Mouse (Mus musculus): Measurements from ENCODE around the gene Slc15a1. TPM values are rescaled to one million over a fixed set of nuclear protein-coding genes. Genes with fewer than 3 reads are reported as not detected.

Slc15a1 gene
- polyA plus RNA-seq (2012; fragmentation: generic; extraction: Trizol) = not detected
- long read RNA-seq, experiment 1 = 0 reads
- long read RNA-seq, experiment 2 = 0 reads

DNA sequence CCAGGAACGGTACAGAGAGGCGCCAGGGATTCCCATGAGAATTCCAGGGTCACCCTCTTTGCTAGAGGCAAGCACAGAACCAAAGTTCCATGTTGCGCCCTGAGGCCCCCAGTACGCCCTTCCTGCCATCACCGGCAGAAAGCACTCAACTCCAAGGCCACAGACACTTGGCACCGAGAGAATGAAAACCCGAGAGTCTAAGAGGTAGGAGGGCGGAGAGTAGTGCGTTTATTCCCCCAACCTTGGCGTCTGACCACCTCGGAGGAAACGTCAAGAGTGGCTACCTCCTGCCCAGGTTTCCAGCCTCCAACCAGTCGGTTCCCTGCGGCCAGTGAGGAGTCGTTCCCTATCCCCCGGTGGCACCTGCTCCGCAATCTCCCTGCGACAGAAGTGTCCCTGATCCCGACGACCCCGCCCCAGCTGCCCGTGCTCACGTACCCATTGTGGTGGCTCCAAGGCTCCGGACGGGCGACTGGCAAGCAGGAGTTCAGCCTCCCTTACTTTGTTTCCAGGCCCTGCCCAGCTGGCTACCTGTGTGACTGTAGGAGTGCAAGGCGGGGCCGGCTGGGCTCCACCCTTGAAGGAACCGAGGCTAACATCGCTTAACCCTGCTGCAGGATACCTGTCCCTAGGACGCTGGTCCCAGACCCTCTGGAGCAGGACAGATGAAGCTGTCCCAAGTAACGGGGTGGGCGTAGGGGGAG is at the start of gene Slc15a1:
TSS of gene Slc15a1 (minus strand) at position 472 of the 704 bp plus-strand sequence.
- Histone ChIP-seq H3K79me3 (ENCODE audit: low read depth) (no peaks in the 10 kb centered on the region), H3K4me3 (ENCODE audit: insufficient read depth, poor library complexity, severe bottlenecking) (no peak within 1 kb of the TSS), H3K27me3 (ENCODE audit: control insufficient read depth, insufficient read depth, insufficient read length) (peaks cover 59% of the 10 kb centered on the region), H3ac (ENCODE audit: control insufficient read depth, insufficient read length, low read depth) (no peak within 1 kb of the TSS), H3K36me3 (ENCODE audit: control insufficient read depth, insufficient read depth) (no peaks in the 10 kb centered on the region), H3K79me2 (ENCODE audit: control insufficient read depth, insufficient read depth) (no peaks in the 10 kb centered on the region)
- TF ChIP-seq FOSL1 (IDR thresholded peaks at IDR 0.05; ENCODE audit: insufficient read depth, low read length, poor library complexity, severe bottlenecking) (no peak), MYOG (IDR thresholded peaks at IDR 0.05; ENCODE audit: control insufficient read depth, extremely low read depth, insufficient read length) (no peak), MYOD1 (IDR thresholded peaks at IDR 0.05; ENCODE audit: control insufficient read depth, insufficient read length, low read depth) (no peak), CTCF (IDR thresholded peaks at IDR 0.05; ENCODE audit: control insufficient read depth, insufficient read depth, insufficient read length) (no peak), USF1 (IDR thresholded peaks at IDR 0.05; ENCODE audit: low read depth) (no peak), CEBPB (IDR thresholded peaks at IDR 0.05; ENCODE audit: low read depth) (no peak), MAX (IDR thresholded peaks at IDR 0.05) (no peak)

DNA sequence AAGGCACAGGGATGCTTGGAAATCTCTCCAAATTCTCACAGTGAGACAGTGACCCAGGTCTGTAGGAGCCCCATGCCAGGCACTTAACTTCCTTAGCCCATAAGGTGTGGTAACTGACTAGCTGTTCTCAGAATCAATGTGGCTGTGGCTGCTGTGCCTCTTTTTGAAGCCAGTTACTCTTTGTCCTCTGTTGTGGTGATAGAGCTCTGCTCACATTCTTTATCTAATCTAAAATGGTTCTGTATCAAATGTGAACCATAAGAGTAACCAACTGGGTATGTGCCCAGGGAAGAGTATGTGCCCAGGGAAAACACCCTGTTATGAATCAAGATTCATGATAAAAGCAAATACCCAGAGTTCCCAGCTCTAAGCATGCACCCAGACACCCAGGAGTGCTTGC is 48.7 kb upstream of the Slc15a1 start:
- Histone ChIP-seq H3K27me3 (ENCODE audit: control insufficient read depth, insufficient read depth, insufficient read length) (no peaks in the 10 kb centered on the region), H3K4me3 (ENCODE audit: insufficient read depth, poor library complexity, severe bottlenecking) (no peak overlapping the region), H3K79me2 (ENCODE audit: control insufficient read depth, insufficient read depth) (no peaks in the 10 kb centered on the region), H3ac (ENCODE audit: control insufficient read depth, insufficient read length, low read depth) (no peak overlapping the region), H3K79me3 (ENCODE audit: low read depth) (no peaks in the 10 kb centered on the region), H3K36me3 (ENCODE audit: control insufficient read depth, insufficient read depth) (no peaks in the 10 kb centered on the region)
- TF ChIP-seq CEBPB (IDR thresholded peaks at IDR 0.05; ENCODE audit: low read depth) = no peak
- no peak for TF ChIP-seq MYOG (IDR thresholded peaks at IDR 0.05; ENCODE audit: control insufficient read depth, extremely low read depth, insufficient read length)
- TF ChIP-seq USF1 (IDR thresholded peaks at IDR 0.05; ENCODE audit: low read depth) = no peak
- no peak for TF ChIP-seq MYOD1 (IDR thresholded peaks at IDR 0.05; ENCODE audit: control insufficient read depth, insufficient read length, low read depth)
- TF ChIP-seq FOSL1 (IDR thresholded peaks at IDR 0.05; ENCODE audit: insufficient read depth, low read length, poor library complexity, severe bottlenecking) = no peak
- no peak for TF ChIP-seq MAX (IDR thresholded peaks at IDR 0.05)
- no peak for TF ChIP-seq CTCF (IDR thresholded peaks at IDR 0.05; ENCODE audit: control insufficient read depth, insufficient read depth, insufficient read length)

DNA sequence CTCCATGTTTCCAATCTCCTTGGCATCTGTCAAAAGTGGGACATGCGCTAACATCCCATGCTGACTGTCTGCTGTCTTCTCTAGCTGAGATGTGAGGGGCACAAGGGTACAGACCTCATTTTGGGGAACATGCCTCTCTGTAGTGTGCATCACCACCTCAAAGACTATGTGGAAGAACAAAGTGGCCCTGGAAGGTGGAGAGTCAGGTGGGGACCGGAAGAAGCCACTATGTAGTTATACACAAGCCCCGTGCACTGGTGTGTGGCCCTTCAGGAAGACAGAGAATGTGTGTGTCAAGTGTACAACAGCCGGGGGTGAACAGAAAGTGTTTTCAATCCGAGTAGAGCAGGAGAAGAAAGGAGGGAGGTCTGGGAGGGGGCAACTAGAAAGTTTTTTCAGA is 47.5 kb upstream of the Slc15a1 start:
- TF ChIP-seq MAX (IDR thresholded peaks at IDR 0.05) (no peak), MYOG (IDR thresholded peaks at IDR 0.05; ENCODE audit: control insufficient read depth, extremely low read depth, insufficient read length) (no peak), CEBPB (IDR thresholded peaks at IDR 0.05; ENCODE audit: low read depth) (no peak), FOSL1 (IDR thresholded peaks at IDR 0.05; ENCODE audit: insufficient read depth, low read length, poor library complexity, severe bottlenecking) (no peak), CTCF (IDR thresholded peaks at IDR 0.05; ENCODE audit: control insufficient read depth, insufficient read depth, insufficient read length) (no peak), MYOD1 (IDR thresholded peaks at IDR 0.05; ENCODE audit: control insufficient read depth, insufficient read length, low read depth) (no peak), USF1 (IDR thresholded peaks at IDR 0.05; ENCODE audit: low read depth) (no peak)
- no peak overlapping the region for H3K4me3 ChIP-seq (ENCODE audit: insufficient read depth, poor library complexity, severe bottlenecking)
- H3K27me3 ChIP-seq (ENCODE audit: control insufficient read depth, insufficient read depth, insufficient read length) = no peaks in the 10 kb centered on the region
- no peak overlapping the region for H3ac ChIP-seq (ENCODE audit: control insufficient read depth, insufficient read length, low read depth)
- H3K79me2 ChIP-seq (ENCODE audit: control insufficient read depth, insufficient read depth) = no peaks in the 10 kb centered on the region
- H3K36me3 ChIP-seq (ENCODE audit: control insufficient read depth, insufficient read depth) = no peaks in the 10 kb centered on the region
- H3K79me3 ChIP-seq (ENCODE audit: low read depth) = no peaks in the 10 kb centered on the region

DNA sequence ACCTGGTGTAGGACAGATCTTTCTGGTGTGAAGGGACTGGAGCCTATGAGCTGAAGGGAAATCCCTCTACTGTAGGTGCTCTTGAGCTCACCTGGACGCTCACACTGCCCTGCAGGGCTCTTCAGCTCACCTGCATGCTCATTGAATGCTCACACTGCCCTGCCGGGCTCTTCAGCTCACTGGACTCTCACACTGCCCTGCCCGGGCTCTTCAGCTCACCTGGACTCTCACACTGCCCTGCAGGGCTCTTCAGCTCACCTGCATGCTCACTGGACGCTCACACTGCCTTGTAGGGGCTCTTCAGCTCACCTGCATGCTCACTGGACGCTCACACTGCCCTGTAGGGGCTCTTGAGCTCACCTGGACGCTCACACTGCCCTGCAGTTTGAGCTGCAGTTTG is 44.8 kb upstream of the Slc15a1 start:
- Histone ChIP-seq H3K4me3 (ENCODE audit: insufficient read depth, poor library complexity, severe bottlenecking) (no peak overlapping the region), H3K27me3 (ENCODE audit: control insufficient read depth, insufficient read depth, insufficient read length) (no peaks in the 10 kb centered on the region), H3K79me3 (ENCODE audit: low read depth) (no peaks in the 10 kb centered on the region), H3K79me2 (ENCODE audit: control insufficient read depth, insufficient read depth) (no peaks in the 10 kb centered on the region), H3K36me3 (ENCODE audit: control insufficient read depth, insufficient read depth) (no peaks in the 10 kb centered on the region), H3ac (ENCODE audit: control insufficient read depth, insufficient read length, low read depth) (no peak overlapping the region)
- TF ChIP-seq MYOD1 (IDR thresholded peaks at IDR 0.05; ENCODE audit: control insufficient read depth, insufficient read length, low read depth) (no peak), FOSL1 (IDR thresholded peaks at IDR 0.05; ENCODE audit: insufficient read depth, low read length, poor library complexity, severe bottlenecking) (no peak), MYOG (IDR thresholded peaks at IDR 0.05; ENCODE audit: control insufficient read depth, extremely low read depth, insufficient read length) (no peak)

DNA sequence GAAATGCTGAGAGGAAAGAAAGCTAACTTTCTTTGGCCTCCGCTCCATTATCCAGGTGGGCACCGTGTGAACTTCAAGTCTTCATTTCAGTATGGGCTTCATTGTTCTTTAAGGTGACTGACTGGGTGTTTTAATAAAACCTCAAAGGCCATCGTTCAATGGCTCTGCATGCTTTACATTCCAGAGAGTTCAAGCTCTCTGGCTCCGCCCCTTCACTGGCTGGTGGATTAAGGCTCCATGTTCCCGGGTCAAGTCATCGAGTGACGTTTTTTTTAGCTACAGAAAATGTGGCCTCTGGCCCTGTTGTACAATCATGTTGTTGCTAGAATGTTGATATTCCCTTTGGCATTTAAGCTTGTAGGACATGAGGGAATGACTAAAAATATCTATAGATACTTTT is 42.7 kb upstream of the Slc15a1 start:
- no peak overlapping the region for H3ac ChIP-seq (ENCODE audit: control insufficient read depth, insufficient read length, low read depth)
- no peak for TF ChIP-seq USF1 (IDR thresholded peaks at IDR 0.05; ENCODE audit: low read depth)
- TF ChIP-seq CTCF (IDR thresholded peaks at IDR 0.05; ENCODE audit: control insufficient read depth, insufficient read depth, insufficient read length) = no peak
- TF ChIP-seq MYOG (IDR thresholded peaks at IDR 0.05; ENCODE audit: control insufficient read depth, extremely low read depth, insufficient read length) = no peak
- TF ChIP-seq FOSL1 (IDR thresholded peaks at IDR 0.05; ENCODE audit: insufficient read depth, low read length, poor library complexity, severe bottlenecking) = no peak
- no peak for TF ChIP-seq CEBPB (IDR thresholded peaks at IDR 0.05; ENCODE audit: low read depth)
- TF ChIP-seq MAX (IDR thresholded peaks at IDR 0.05) = no peak
- TF ChIP-seq MYOD1 (IDR thresholded peaks at IDR 0.05; ENCODE audit: control insufficient read depth, insufficient read length, low read depth) = no peak
- no peaks in the 10 kb centered on the region for H3K36me3 ChIP-seq (ENCODE audit: control insufficient read depth, insufficient read depth)
- H3K79me3 ChIP-seq (ENCODE audit: low read depth) = no peaks in the 10 kb centered on the region
- no peaks in the 10 kb centered on the region for H3K27me3 ChIP-seq (ENCODE audit: control insufficient read depth, insufficient read depth, insufficient read length)
- no peak overlapping the region for H3K4me3 ChIP-seq (ENCODE audit: insufficient read depth, poor library complexity, severe bottlenecking)
- H3K79me2 ChIP-seq (ENCODE audit: control insufficient read depth, insufficient read depth) = no peaks in the 10 kb centered on the region

Data from C2C12 (cell line).